Mouse (Mus musculus): ENCODE measurements around the gene Mttp. TPM values are rescaled to one million over a fixed set of nuclear protein-coding genes. Genes with fewer than 3 reads are reported as not detected.

The Mttp gene
- polyA plus RNA-seq (2014; fragmentation: Nextera tagmentation; extraction: Ambion mirVana), result 8.0 and 8.7 TPM in 2 replicates

- peak within 1 kb of the TSS; percentile 74 for H3K4me3 ChIP-seq (ENCODE audit: low read depth, low read length)
- H3K4me2 ChIP-seq, result peak within 1 kb of the TSS; percentile 83
- H3K36me3 ChIP-seq (ENCODE audit: control insufficient read depth, insufficient read depth, low read length), result peaks cover 3% of the 10 kb centered on the region; the same call in 1 of the 2 replicates
- WGBS (ENCODE audit: insufficient replicate concordance), result 6% methylated on average over 8 of the region's 8 CpGs
- H3K9me3 ChIP-seq (replicated peaks; ENCODE audit: control insufficient read depth, low read length), result no peaks in the 10 kb centered on the region
- peak within 1 kb of the TSS; percentile 100 for H3K27ac ChIP-seq (ENCODE audit: low read depth, low read length)
- H3K9ac ChIP-seq (ENCODE audit: low read depth, low read length), result peak within 1 kb of the TSS; percentile 93
- ATAC-seq (replicated peaks; ENCODE audit: insufficient number of reproducible peaks, low FRiP score, low TSS enrichment), result no peak
- no peaks in the 10 kb centered on the region for H3K27me3 ChIP-seq (ENCODE audit: control insufficient read depth, insufficient read depth, low read length)
- no peaks in the 10 kb centered on the region for H3K4me1 ChIP-seq (ENCODE audit: control insufficient read depth, insufficient read depth, low read length)
Observed at GRCm38 (mm10) chr3:138144642-138145171, at the start of gene Mttp. Gene Mttp (minus strand): TSS chr3:138144968.

- Histone ChIP-seq H3K27ac (ENCODE audit: low read depth, low read length) (no peak within 1 kb of the TSS), H3K4me1 (ENCODE audit: control insufficient read depth, insufficient read depth, low read length) (no peaks in the 10 kb centered on the region), H3K36me3 (ENCODE audit: control insufficient read depth, insufficient read depth, low read length) (no peaks in the 10 kb centered on the region), H3K4me3 (ENCODE audit: low read depth, low read length) (no peak within 1 kb of the TSS), H3K4me2 (no peak within 1 kb of the TSS), H3K27me3 (ENCODE audit: control insufficient read depth, insufficient read depth, low read length) (no peaks in the 10 kb centered on the region), H3K9ac (ENCODE audit: low read depth, low read length) (no peak within 1 kb of the TSS), H3K9me3 (replicated peaks; ENCODE audit: control insufficient read depth, low read length) (no peaks in the 10 kb centered on the region)
- 70% methylated on average over 15 of the region's 15 CpGs for WGBS (ENCODE audit: insufficient replicate concordance)
- ATAC-seq (replicated peaks; ENCODE audit: insufficient number of reproducible peaks, low FRiP score, low TSS enrichment), result no peak
Observed at GRCm38 (mm10) chr3:138193683-138194302, 49.0 kb upstream of the Mttp start, which contains the start of gene 4930579F01Rik. Gene 4930579F01Rik (minus strand): TSS chr3:138193825.

- Histone ChIP-seq H3K9me3 (replicated peaks; ENCODE audit: control insufficient read depth, low read length) (no peaks in the 10 kb centered on the region), H3K4me1 (ENCODE audit: control insufficient read depth, insufficient read depth, low read length) (no peaks in the 10 kb centered on the region), H3K4me3 (ENCODE audit: low read depth, low read length) (no peak overlapping the region), H3K4me2 (no peak overlapping the region), H3K27ac (ENCODE audit: low read depth, low read length) (no peak overlapping the region), H3K36me3 (ENCODE audit: control insufficient read depth, insufficient read depth, low read length) (no peaks in the 10 kb centered on the region), H3K9ac (ENCODE audit: low read depth, low read length) (no peak overlapping the region), H3K27me3 (ENCODE audit: control insufficient read depth, insufficient read depth, low read length) (no peaks in the 10 kb centered on the region)
- 76% methylated on average over 7 of the region's 7 CpGs for WGBS (ENCODE audit: insufficient replicate concordance)
- no peak for ATAC-seq (replicated peaks; ENCODE audit: insufficient number of reproducible peaks, low FRiP score, low TSS enrichment)
Observed at GRCm38 (mm10) chr3:138192260-138192659, 47.5 kb upstream of the Mttp start.

- Histone ChIP-seq H3K4me2 (no peak overlapping the region), H3K27ac (ENCODE audit: low read depth, low read length) (no peak overlapping the region), H3K4me1 (ENCODE audit: control insufficient read depth, insufficient read depth, low read length) (no peaks in the 10 kb centered on the region), H3K9me3 (replicated peaks; ENCODE audit: control insufficient read depth, low read length) (no peaks in the 10 kb centered on the region), H3K9ac (ENCODE audit: low read depth, low read length) (no peak overlapping the region), H3K27me3 (ENCODE audit: control insufficient read depth, insufficient read depth, low read length) (no peaks in the 10 kb centered on the region), H3K4me3 (ENCODE audit: low read depth, low read length) (no peak overlapping the region), H3K36me3 (ENCODE audit: control insufficient read depth, insufficient read depth, low read length) (no peaks in the 10 kb centered on the region)
- 86% methylated on average over 26 of the region's 26 CpGs for WGBS (ENCODE audit: insufficient replicate concordance)
- ATAC-seq (replicated peaks; ENCODE audit: insufficient number of reproducible peaks, low FRiP score, low TSS enrichment), result no peak
Observed at GRCm38 (mm10) chr3:138185995-138186930, 41.5 kb upstream of the Mttp start.

- ATAC-seq (replicated peaks; ENCODE audit: insufficient number of reproducible peaks, low FRiP score, low TSS enrichment), result no peak
- Histone ChIP-seq H3K9me3 (replicated peaks; ENCODE audit: control insufficient read depth, low read length) (no peaks in the 10 kb centered on the region), H3K4me3 (ENCODE audit: low read depth, low read length) (no peak overlapping the region), H3K36me3 (ENCODE audit: control insufficient read depth, insufficient read depth, low read length) (no peaks in the 10 kb centered on the region), H3K4me1 (ENCODE audit: control insufficient read depth, insufficient read depth, low read length) (no peaks in the 10 kb centered on the region), H3K27me3 (ENCODE audit: control insufficient read depth, insufficient read depth, low read length) (no peaks in the 10 kb centered on the region), H3K9ac (ENCODE audit: low read depth, low read length) (no peak overlapping the region), H3K4me2 (no peak overlapping the region), H3K27ac (ENCODE audit: low read depth, low read length) (no peak overlapping the region)
- 63% methylated on average over 4 of the region's 4 CpGs for WGBS (ENCODE audit: insufficient replicate concordance)
Observed at GRCm38 (mm10) chr3:138185290-138185689, 40.5 kb upstream of the Mttp start.

- no peaks in the 10 kb centered on the region for H3K4me1 ChIP-seq (ENCODE audit: control insufficient read depth, insufficient read depth, low read length)
- no peak for ATAC-seq (replicated peaks; ENCODE audit: insufficient number of reproducible peaks, low FRiP score, low TSS enrichment)
- no peaks in the 10 kb centered on the region for H3K27me3 ChIP-seq (ENCODE audit: control insufficient read depth, insufficient read depth, low read length)
- no peaks in the 10 kb centered on the region for H3K9me3 ChIP-seq (replicated peaks; ENCODE audit: control insufficient read depth, low read length)
- no peaks in the 10 kb centered on the region for H3K36me3 ChIP-seq (ENCODE audit: control insufficient read depth, insufficient read depth, low read length)
- H3K27ac ChIP-seq (ENCODE audit: low read depth, low read length), result no peak overlapping the region
- H3K4me3 ChIP-seq (ENCODE audit: low read depth, low read length), result no peak overlapping the region
- no peak overlapping the region for H3K9ac ChIP-seq (ENCODE audit: low read depth, low read length)
- H3K4me2 ChIP-seq, result no peak overlapping the region
- 83% methylated on average over 7 of the region's 7 CpGs for WGBS (ENCODE audit: insufficient replicate concordance)
Observed at GRCm38 (mm10) chr3:138183371-138183770, 38.6 kb upstream of the Mttp start.

GRCm38 (mm10) chr3:138182019-138182418 is 37.3 kb upstream of the Mttp start:
- Histone ChIP-seq H3K4me2 (no peak overlapping the region), H3K9me3 (replicated peaks; ENCODE audit: control insufficient read depth, low read length) (no peaks in the 10 kb centered on the region), H3K4me1 (ENCODE audit: control insufficient read depth, insufficient read depth, low read length) (no peaks in the 10 kb centered on the region), H3K27me3 (ENCODE audit: control insufficient read depth, insufficient read depth, low read length) (no peaks in the 10 kb centered on the region), H3K4me3 (ENCODE audit: low read depth, low read length) (no peak overlapping the region), H3K9ac (ENCODE audit: low read depth, low read length) (no peak overlapping the region), H3K27ac (ENCODE audit: low read depth, low read length) (no peak overlapping the region), H3K36me3 (ENCODE audit: control insufficient read depth, insufficient read depth, low read length) (no peaks in the 10 kb centered on the region)
- ATAC-seq (replicated peaks; ENCODE audit: insufficient number of reproducible peaks, low FRiP score, low TSS enrichment), result no peak
- WGBS (ENCODE audit: insufficient replicate concordance), result 70% methylated on average over 2 of the region's 2 CpGs

- Histone ChIP-seq H3K4me3 (ENCODE audit: low read depth, low read length) (no peak overlapping the region), H3K9ac (ENCODE audit: low read depth, low read length) (no peak overlapping the region), H3K36me3 (ENCODE audit: control insufficient read depth, insufficient read depth, low read length) (no peaks in the 10 kb centered on the region), H3K27ac (ENCODE audit: low read depth, low read length) (no peak overlapping the region), H3K4me2 (no peak overlapping the region), H3K4me1 (ENCODE audit: control insufficient read depth, insufficient read depth, low read length) (no peaks in the 10 kb centered on the region), H3K27me3 (ENCODE audit: control insufficient read depth, insufficient read depth, low read length) (no peaks in the 10 kb centered on the region), H3K9me3 (replicated peaks; ENCODE audit: control insufficient read depth, low read length) (no peaks in the 10 kb centered on the region)
- ATAC-seq (replicated peaks; ENCODE audit: insufficient number of reproducible peaks, low FRiP score, low TSS enrichment), result no peak
- 73% methylated on average over 6 of the region's 6 CpGs for WGBS (ENCODE audit: insufficient replicate concordance)
Observed at GRCm38 (mm10) chr3:138175551-138175950, 30.8 kb upstream of the Mttp start.
